Mouse (Mus musculus) midbrain, embryonic 11.5 days (tissue): ENCODE measurements at regions not wholly inside any gene's neighbourhood (a gene's known extent, or its start where the extent isn't known, plus 50 kb on each side); places are given as distances from the start of the nearest gene placed in this dataset.

ENCODE experiments used
- ATAC-seq: fragments of 200-750 bp; cut with Nextera tagmentation; 2 replicates; pipeline ENCODE4 v1.8.0; 2017; ENCODE audit warnings: moderate TSS enrichment, moderate library complexity; ENCODE audit not compliant: low FRiP score
- DNase-seq: peaks from one replicate; pipeline ENCODE4 v3.0.0; 2015; ENCODE audit warnings: low spot score; ENCODE audit errors: missing footprints
- H3K27ac ChIP-seq: fragments of 300-500 bp; sonication (generic); 2 replicates; pipeline ENCODE4 v1.5.1; 2014; ENCODE audit warnings: low read depth, low read length
- H3K27me3 ChIP-seq: fragments of 300-500 bp; sonication (generic); 2 replicates; pipeline ENCODE4 v1.6.1; 2014; ENCODE audit warnings: mild to moderate bottlenecking, low read length, moderate library complexity, mixed read lengths; ENCODE audit not compliant: control insufficient read depth, insufficient read depth
- H3K36me3 ChIP-seq: fragments of 300-500 bp; sonication (generic); 2 replicates; pipeline ENCODE4 v1.6.1; 2014; ENCODE audit warnings: mild to moderate bottlenecking, low read length, moderate library complexity, mixed read lengths; ENCODE audit not compliant: control insufficient read depth, insufficient read depth
- H3K4me1 ChIP-seq: fragments of 300-500 bp; sonication (generic); 2 replicates; pipeline ENCODE4 v1.6.1; 2014; ENCODE audit warnings: low read length; ENCODE audit not compliant: control insufficient read depth, insufficient read depth
- H3K4me2 ChIP-seq: fragments of 300-500 bp; sonication (generic); 2 replicates; pipeline ENCODE4 v1.6.1; 2014; ENCODE audit warnings: mild to moderate bottlenecking, moderate library complexity
- H3K4me3 ChIP-seq: fragments of 300-500 bp; sonication (generic); 2 replicates; pipeline ENCODE4 v1.5.1; 2014; ENCODE audit warnings: low read depth, low read length
- H3K9ac ChIP-seq: fragments of 300-500 bp; sonication (generic); 2 replicates; pipeline ENCODE4 v1.6.1; 2014; ENCODE audit warnings: low read length
- H3K9me3 ChIP-seq: fragments of 300-500 bp; sonication (generic); 2 replicates; pipeline ENCODE4 v1.6.1; 2016; ENCODE audit warnings: low read length; ENCODE audit not compliant: control insufficient read depth
- WGBS: fragments of 180-500 bp; shearing (Covaris S2); extraction: QIAGEN DNeasy Blood & Tissue Kit; methylation state at CpG from one replicate; pipeline ENCODE4 v1.1.7; 2014; 5-methylcytosine and 5-hydroxymethylcytosine counted together

DNA sequence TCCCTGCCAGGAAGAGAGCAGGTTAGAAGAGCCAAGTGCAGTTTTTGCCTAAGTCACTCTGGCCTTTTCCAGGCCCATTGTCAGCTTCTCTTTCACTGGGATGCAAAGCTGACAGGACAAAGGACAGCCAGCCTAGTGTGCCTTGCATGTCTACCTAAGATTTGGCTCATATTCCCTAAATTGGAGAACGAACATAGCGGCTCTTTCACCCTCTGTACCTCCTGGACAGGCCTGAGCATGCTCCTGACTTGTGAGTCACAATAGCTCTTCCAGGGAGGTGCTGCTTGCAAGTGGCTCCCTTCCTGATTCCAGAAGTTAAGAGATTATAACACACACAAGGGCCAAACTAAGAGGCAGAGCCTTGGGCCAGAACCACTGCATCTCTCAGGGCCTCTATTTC is 97.1 kb downstream of the C1galt1 start:
- Histone ChIP-seq H3K4me2 (no peak overlapping the region), H3K4me3 (no peak overlapping the region), H3K27me3 (no peaks in the 10 kb centered on the region), H3K27ac (no peak overlapping the region), H3K9ac (peak overlapping the region; percentile 34; the same call in 1 of the 2 replicates), H3K9me3 (no peaks in the 10 kb centered on the region), H3K4me1 (peaks cover 7% of the 10 kb centered on the region; the same call in 1 of the 2 replicates), H3K36me3 (no peaks in the 10 kb centered on the region)
- DNase-seq = no peak
- no peak for ATAC-seq
- 40% methylated on average over 2 of the region's 2 CpGs for WGBS

DNA sequence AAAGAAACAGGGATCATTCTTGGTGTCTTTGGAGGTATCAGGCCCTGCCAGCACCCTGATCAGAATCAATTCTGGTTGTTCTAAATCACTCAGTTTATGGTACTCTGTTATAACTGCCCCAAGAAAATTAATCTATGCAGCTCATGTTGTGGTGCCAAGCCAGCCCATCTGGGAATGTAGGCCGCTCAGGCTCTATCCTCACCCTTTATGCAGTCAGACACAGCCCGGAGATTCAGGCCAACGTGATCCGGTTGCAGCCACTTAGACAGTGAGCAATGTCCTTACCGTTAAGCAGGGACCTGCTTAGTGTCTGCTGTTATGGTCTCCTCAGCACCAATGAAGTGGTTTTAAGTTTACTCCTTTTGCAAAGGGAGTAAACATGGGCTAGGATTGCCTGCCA is 98.5 kb downstream of the C1galt1 start:
- Histone ChIP-seq H3K4me1 (peaks cover 7% of the 10 kb centered on the region; the same call in 1 of the 2 replicates), H3K9ac (no peak overlapping the region), H3K4me3 (no peak overlapping the region), H3K27me3 (no peaks in the 10 kb centered on the region), H3K27ac (no peak overlapping the region), H3K9me3 (no peaks in the 10 kb centered on the region), H3K4me2 (no peak overlapping the region), H3K36me3 (no peaks in the 10 kb centered on the region)
- no peak for DNase-seq
- ATAC-seq = no peak
- 87% methylated on average over 5 of the region's 5 CpGs for WGBS

DNA sequence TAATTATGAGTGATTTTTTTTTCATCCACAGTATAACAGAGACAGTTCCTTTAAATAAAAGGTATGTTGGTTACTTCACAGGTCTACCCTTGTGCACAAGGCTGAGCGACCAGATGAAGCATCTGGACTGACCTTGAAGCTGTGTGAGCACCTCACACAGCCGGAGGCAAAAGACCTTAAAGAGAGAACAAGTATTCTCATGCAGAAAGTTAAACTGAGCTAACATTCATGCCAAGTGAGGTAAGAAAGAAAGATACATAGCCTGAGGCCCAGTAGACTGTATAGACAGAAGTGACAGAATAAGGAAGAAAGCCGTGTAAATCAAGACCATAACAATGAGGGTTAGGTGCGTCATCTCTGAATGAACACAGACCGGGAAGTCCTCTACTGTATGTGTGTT is 99.0 kb downstream of the C1galt1 start:
- no peak overlapping the region for H3K4me2 ChIP-seq
- no peaks in the 10 kb centered on the region for H3K27me3 ChIP-seq
- WGBS = 87% methylated on average over 5 of the region's 5 CpGs
- H3K4me1 ChIP-seq = peaks cover 7% of the 10 kb centered on the region; the same call in 1 of the 2 replicates
- no peaks in the 10 kb centered on the region for H3K36me3 ChIP-seq
- H3K4me3 ChIP-seq = no peak overlapping the region
- DNase-seq (no peak), ATAC-seq (no peak)
- H3K9me3 ChIP-seq = no peaks in the 10 kb centered on the region
- no peak overlapping the region for H3K9ac ChIP-seq
- no peak overlapping the region for H3K27ac ChIP-seq
